Mouse (Mus musculus) hindbrain, embryonic 14.5 days (tissue): Measurements from ENCODE around the gene Dnajb8. TPM values are rescaled to one million over a fixed set of nuclear protein-coding genes. Genes with fewer than 3 reads are reported as not detected.

Experiments
- ATAC-seq: fragments of 200-750 bp; cut with Nextera tagmentation; 2 replicates; pipeline ENCODE4 v1.8.0; 2017; ENCODE audit warnings: moderate number of reproducible peaks, mild to moderate bottlenecking, moderate TSS enrichment, moderate library complexity; ENCODE audit not compliant: low FRiP score
- DNase-seq: peaks from one replicate; pipeline ENCODE4 v3.0.0-alpha.2; 2015; ENCODE audit warnings: low spot score
- H3K27ac ChIP-seq: fragments of 300-500 bp; sonication (generic); 2 replicates; pipeline ENCODE4 v1.5.1; 2014; ENCODE audit warnings: mild to moderate bottlenecking, moderate library complexity
- H3K27me3 ChIP-seq: fragments of 300-500 bp; sonication (generic); 2 replicates; pipeline ENCODE4 v1.6.1; 2014; ENCODE audit warnings: mild to moderate bottlenecking, low read length, mixed read lengths; ENCODE audit not compliant: control insufficient read depth, insufficient read depth
- H3K36me3 ChIP-seq: fragments of 300-500 bp; sonication (generic); replicated peaks from 2 replicates; pipeline ENCODE4 v1.6.1; 2014; ENCODE audit not compliant: control insufficient read depth, insufficient read depth
- H3K4me1 ChIP-seq: fragments of 300-500 bp; sonication (generic); replicated peaks from 2 replicates; pipeline ENCODE4 v1.6.1; 2014; ENCODE audit warnings: antibody characterized with exemption, low read length, mixed read lengths; ENCODE audit not compliant: control insufficient read depth, insufficient read depth
- H3K4me2 ChIP-seq: fragments of 300-500 bp; sonication (generic); replicated peaks from 2 replicates; pipeline ENCODE4 v1.6.1; 2014; ENCODE audit warnings: mild to moderate bottlenecking, moderate library complexity
- H3K4me3 ChIP-seq: fragments of 300-500 bp; sonication (generic); replicated peaks from 2 replicates; pipeline ENCODE4 v1.5.1; 2014; ENCODE audit warnings: mild to moderate bottlenecking, low read length
- H3K9ac ChIP-seq: fragments of 300-500 bp; sonication (generic); 2 replicates; pipeline ENCODE4 v1.6.1; 2014
- H3K9me3 ChIP-seq: fragments of 300-500 bp; sonication (generic); 2 replicates; pipeline ENCODE4 v1.6.1; 2016; ENCODE audit warnings: low read length; ENCODE audit not compliant: control insufficient read depth
- WGBS: fragments of 180-500 bp; shearing (Covaris S2); extraction: QIAGEN DNeasy Blood & Tissue Kit; methylation state at CpG from one replicate; pipeline ENCODE4 v1.1.7; 2014; 5-methylcytosine and 5-hydroxymethylcytosine counted together
- polyA plus RNA-seq: library from polyadenylated mRNA; unstranded; fragments of >200 nt; fragmentation: Nextera tagmentation; extraction: Ambion mirVana; gene quantifications from 2 replicates; pipeline ENCODE4 v1.2.1, GENCODE M21; 2014

Gene Dnajb8
- polyA plus RNA-seq, 1 experiment from 2014 or later: not detected

DNA sequence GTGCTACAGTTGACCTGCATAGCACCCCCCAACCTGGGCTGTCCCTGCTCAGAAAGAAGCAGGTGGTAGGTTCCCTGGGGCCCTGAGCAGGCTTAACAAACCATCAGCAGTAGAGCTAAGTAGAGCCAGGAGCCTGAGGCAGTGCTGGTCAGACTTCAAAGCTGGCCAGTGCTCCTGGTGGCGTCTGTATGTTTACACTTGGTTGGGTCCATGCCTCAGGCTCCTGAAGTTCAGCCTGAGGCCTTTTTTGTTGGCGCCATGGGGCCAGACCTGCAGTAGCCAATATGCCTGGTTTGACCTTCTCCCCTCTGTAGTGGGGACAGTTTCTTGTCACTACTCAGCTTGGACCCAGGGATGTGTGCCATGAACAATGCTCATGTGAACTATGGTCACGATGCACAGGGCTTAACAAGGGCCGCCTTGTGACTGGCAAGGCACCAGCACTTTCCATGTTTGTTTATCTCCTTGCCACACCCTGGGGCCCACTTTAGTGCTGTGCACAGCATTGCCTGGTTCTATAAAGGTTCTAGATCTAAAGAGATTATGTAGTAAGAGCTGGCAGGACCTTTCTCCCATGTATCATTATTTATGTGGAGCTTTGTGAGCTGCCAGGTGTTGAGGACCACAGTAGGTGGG lies 70.3 kb downstream of the Dnajb8 start:
- WGBS: 86% methylated on average over 4 of the region's 4 CpGs
- Histone ChIP-seq H3K27ac (no peak overlapping the region), H3K4me2 (no peak overlapping the region), H3K9ac (no peak overlapping the region), H3K4me1 (no peaks in the 10 kb centered on the region), H3K9me3 (no peaks in the 10 kb centered on the region), H3K4me3 (no peak overlapping the region), H3K36me3 (0 out of 2 replicates have a peak, but pooled peaks cover 3% of the 10 kb centered on the region), H3K27me3 (no peaks in the 10 kb centered on the region)
- ATAC-seq: no peak
- no peak for DNase-seq

DNA sequence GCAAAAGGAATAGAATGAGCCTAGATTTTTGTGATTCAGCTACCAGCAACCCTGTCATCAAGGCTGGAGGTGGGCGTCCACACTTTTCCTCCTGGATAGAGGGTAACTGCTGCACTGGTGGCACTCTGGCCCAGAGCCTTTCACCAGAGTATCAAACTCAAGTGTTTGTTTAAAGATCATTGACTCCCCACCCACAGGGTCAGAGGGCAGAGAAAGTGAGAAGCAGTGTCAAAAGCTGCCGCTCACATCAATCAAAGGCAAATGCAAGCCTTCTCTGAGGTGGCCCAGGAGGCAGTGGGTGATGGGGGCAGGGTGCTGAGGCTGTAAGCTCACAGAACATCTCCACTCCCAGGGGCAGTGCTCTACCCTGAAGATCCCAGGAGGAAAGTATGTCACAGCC lies 77.4 kb downstream of the Dnajb8 start:
- no peak overlapping the region for H3K27ac ChIP-seq

DNA sequence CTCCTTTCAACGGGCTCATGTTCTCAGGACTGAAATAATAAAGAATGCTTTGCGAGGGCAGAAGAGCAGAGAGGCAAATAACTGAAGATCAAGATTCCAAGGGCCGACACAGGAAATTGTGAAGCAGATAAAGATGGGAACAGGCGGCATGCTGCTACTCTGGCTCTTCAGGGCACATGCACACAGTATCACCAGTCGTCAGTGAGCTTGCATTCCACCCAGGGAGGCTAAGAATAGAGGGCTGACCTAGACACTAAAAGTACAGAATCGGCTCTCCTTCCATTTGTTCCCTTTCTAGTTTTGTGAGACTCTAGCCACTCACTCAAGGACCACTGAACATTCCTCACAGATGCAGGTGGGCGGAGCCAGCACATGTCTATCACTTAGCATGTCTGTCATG lies 79.2 kb downstream of the Dnajb8 start:
- 0 out of 2 replicates have a peak, but pooled peaks cover 5% of the 10 kb centered on the region for H3K36me3 ChIP-seq
- no peaks in the 10 kb centered on the region for H3K27me3 ChIP-seq
- no peaks in the 10 kb centered on the region for H3K9me3 ChIP-seq
- DNase-seq (no peak), ATAC-seq (no peak)
- H3K4me3 ChIP-seq: no peak overlapping the region
- 71% methylated on average over 7 of the region's 7 CpGs for WGBS
- H3K27ac ChIP-seq: no peak overlapping the region
- H3K9ac ChIP-seq: no peak overlapping the region
- no peak overlapping the region for H3K4me2 ChIP-seq
- H3K4me1 ChIP-seq: no peaks in the 10 kb centered on the region

More for the DNA sequence above, 77.4 kb downstream of the Dnajb8 start:
- Histone ChIP-seq H3K4me1 (no peaks in the 10 kb centered on the region), H3K4me3 (no peak overlapping the region), H3K36me3 (0 out of 2 replicates have a peak, but pooled peaks cover 5% of the 10 kb centered on the region), H3K4me2 (no peak overlapping the region), H3K27me3 (no peaks in the 10 kb centered on the region), H3K9me3 (no peaks in the 10 kb centered on the region), H3K9ac (no peak overlapping the region)
- no peak for ATAC-seq
- 55% methylated on average over 2 of the region's 2 CpGs for WGBS
- DNase-seq: no peak

Other genes starting within 250 kb of the Dnajb8 start
- 29.8 and 32.1 TPM in 2 replicates for gene H1fx, start 240.6 kb upstream of the Dnajb8 start, polyA plus RNA-seq
- 377 and 427 TPM in 2 replicates for gene Rab7, start 177.0 kb upstream of the Dnajb8 start, polyA plus RNA-seq
- gene Rpn1, start 137.8 kb upstream of the Dnajb8 start, polyA plus RNA-seq: 301 and 339 TPM in 2 replicates
- gene Gata2, start 28.4 kb upstream of the Dnajb8 start, polyA plus RNA-seq: 19.1 and 19.2 TPM in 2 replicates
- gene Eefsec, start 224.3 kb downstream of the Dnajb8 start, polyA plus RNA-seq: 27.5 and 28.9 TPM in 2 replicates
- gene Ruvbl1, start 243.1 kb downstream of the Dnajb8 start, polyA plus RNA-seq: 86.0 and 97.6 TPM in 2 replicates